Mouse (Mus musculus) liver, embryonic 14.5 days (tissue): ENCODE measurements around the gene Clic3. TPM values are rescaled to one million over a fixed set of nuclear protein-coding genes. Genes with fewer than 3 reads are reported as not detected.

Experiments
- ATAC-seq: fragments of 200-750 bp; cut with Nextera tagmentation; 2 replicates; pipeline ENCODE4 v1.8.0; 2017; ENCODE audit warnings: moderate number of reproducible peaks, mild to moderate bottlenecking, moderate library complexity; ENCODE audit not compliant: insufficient read depth
- DNase-seq, 3 experiments: peaks; one replicate each; pipeline ENCODE4 v3.0.0-alpha.2; 2012 to 2013; ENCODE audit warnings: low read depth in 3 of 3, low spot score in 3 of 3
- H3K27ac ChIP-seq: fragments of 300-500 bp; sonication (generic); 2 replicates; pipeline ENCODE4 v1.5.1; 2014; ENCODE audit warnings: moderate library complexity, mild to moderate bottlenecking, control low read depth, inconsistent platforms
- H3K27me3 ChIP-seq: fragments of 300-500 bp; sonication (generic); 2 replicates; pipeline ENCODE4 v1.6.1; 2014; ENCODE audit warnings: mild to moderate bottlenecking, low read length, moderate library complexity; ENCODE audit not compliant: control insufficient read depth, insufficient read depth
- H3K36me3 ChIP-seq: fragments of 300-500 bp; sonication (generic); replicated peaks from 2 replicates; pipeline ENCODE4 v1.6.1; 2014; ENCODE audit warnings: low read depth; ENCODE audit not compliant: control insufficient read depth, insufficient read depth
- H3K4me1 ChIP-seq, 2 experiments: fragments of 200-500 bp in 1 of 2; fragments of 300-500 bp in 1 of 2; sonication (generic) in 1 of 2; replicated peaks; 2 replicates each; pipeline ENCODE4 v1.6.1; 2012 to 2014; ENCODE audit warnings: antibody characterized with exemption in 1 of 2, inconsistent platforms in 1 of 2, low read length in 1 of 2; ENCODE audit not compliant: control insufficient read depth in 2 of 2, insufficient read depth in 2 of 2
- H3K4me2 ChIP-seq: fragments of 300-500 bp; sonication (generic); 2 replicates; pipeline ENCODE4 v1.6.1; 2014; ENCODE audit warnings: low read depth, mild to moderate bottlenecking, control low read depth, moderate library complexity
- H3K4me3 ChIP-seq, 2 experiments: fragments of 200-500 bp in 1 of 2; fragments of 300-500 bp in 1 of 2; sonication (generic) in 1 of 2; 2 replicates each; pipeline ENCODE4 v1.5.1; 2012 to 2014; ENCODE audit warnings: low read depth in 2 of 2, low read length in 2 of 2, mild to moderate bottlenecking in 2 of 2, control low read depth in 1 of 2, inconsistent platforms in 1 of 2, moderate library complexity in 1 of 2; ENCODE audit not compliant: insufficient read depth in 1 of 2
- H3K9ac ChIP-seq: fragments of 300-500 bp; sonication (generic); replicated peaks from 2 replicates; pipeline ENCODE4 v1.6.1; 2014; ENCODE audit warnings: mild to moderate bottlenecking, control low read depth, moderate library complexity
- H3K9me3 ChIP-seq: fragments of 300-500 bp; sonication (generic); 2 replicates; pipeline ENCODE4 v1.6.1; 2016; ENCODE audit warnings: low read length, mixed read lengths; ENCODE audit not compliant: control insufficient read depth
- CTCF ChIP-seq: IDR thresholded peaks from 2 replicates; pipeline ENCODE4 v1.5.1; 2016; ENCODE audit warnings: antibody characterized with exemption, low read depth, control low read depth
- EP300 ChIP-seq: IDR thresholded peaks from 2 replicates; pipeline ENCODE4 v1.6.1; 2016; ENCODE audit warnings: antibody characterized with exemption, low read depth
- WGBS: fragments of 180-500 bp; shearing (Covaris S2); extraction: QIAGEN DNeasy Blood & Tissue Kit; methylation state at CpG from one replicate; pipeline ENCODE4 v1.1.7; 2014; ENCODE audit not compliant: insufficient replicate concordance; 5-methylcytosine and 5-hydroxymethylcytosine counted together
- polyA plus RNA-seq, 2 experiments: library from polyadenylated mRNA; depleted of rRNA in 1 of 2; stranded (reverse) in 1 of 2; unstranded in 1 of 2; fragments of >200 nt; fragmentation: Nextera tagmentation in 1 of 2; extraction: Ambion mirVana in 1 of 2; gene quantifications; 2 replicates each; pipeline versions ENCODE4 v1.2.1 to v1.2.3; 2012 to 2014

Clic3 gene
- polyA plus RNA-seq, 2 experiments = 0.08 to 0.27 TPM

DNA sequence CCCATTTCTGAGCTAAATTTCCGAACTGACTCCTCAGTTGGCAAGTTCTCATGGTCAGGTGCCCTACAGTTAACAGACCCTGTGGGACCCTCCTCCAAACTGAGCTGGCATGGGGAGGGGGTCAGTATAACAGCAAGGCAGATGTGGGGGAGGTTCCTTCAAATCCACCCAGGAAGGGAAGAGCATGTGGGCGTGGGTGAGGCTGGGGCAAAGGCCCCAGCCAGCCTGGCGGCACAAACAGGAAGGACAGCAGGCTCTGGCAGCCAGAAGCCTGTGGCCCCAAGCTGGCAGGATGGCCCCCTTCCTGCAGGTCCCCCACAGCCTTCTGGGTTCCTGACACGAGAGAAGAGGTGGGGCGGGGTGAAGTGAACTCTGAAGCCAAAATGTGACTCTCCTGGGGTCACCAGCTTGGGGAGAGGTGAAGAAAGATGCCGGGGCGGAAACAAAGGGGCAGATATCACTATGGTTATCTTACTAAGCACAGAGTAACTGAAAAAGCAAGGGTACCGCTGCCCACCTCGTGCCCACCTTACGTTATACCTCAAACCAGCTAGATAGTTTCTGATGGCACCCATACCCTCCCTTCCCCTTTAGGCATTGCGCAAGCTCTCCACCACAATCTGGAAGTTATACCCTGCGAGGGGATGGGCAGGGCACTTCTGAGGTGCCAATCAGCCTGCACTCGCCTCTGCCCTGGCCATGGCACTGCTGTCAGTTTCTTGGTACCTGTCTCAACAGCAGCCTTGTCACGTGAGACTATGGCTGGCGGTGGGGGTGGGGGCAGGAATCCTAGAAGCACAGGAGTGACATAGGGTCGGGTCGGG lies 33.8 kb upstream of the Clic3 start, which contains the start of gene Fut7:
Fut7 (plus strand) TSS at position 681 of the 824 bp plus-strand sequence.
- no peak within 1 kb of the TSS for H3K9ac ChIP-seq
- H3K4me2 ChIP-seq = no peak within 1 kb of the TSS
- ATAC-seq = no peak
- DNase-seq = no peak
- 25% methylated on average over 17 of the region's 17 CpGs for WGBS
- H3K27me3 ChIP-seq = no peaks in the 10 kb centered on the region
- no peak within 1 kb of the TSS for H3K4me3 ChIP-seq
- H3K9me3 ChIP-seq = no peaks in the 10 kb centered on the region
- H3K27ac ChIP-seq = no peak within 1 kb of the TSS
- no peaks in the 10 kb centered on the region for H3K4me1 ChIP-seq
- no peaks in the 10 kb centered on the region for H3K36me3 ChIP-seq
- no peak for TF ChIP-seq EP300
- no peak for TF ChIP-seq CTCF

- Histone ChIP-seq H3K27ac (no peak overlapping the region), H3K4me2 (no peak overlapping the region), H3K9me3 (no peaks in the 10 kb centered on the region), H3K27me3 (no peaks in the 10 kb centered on the region), H3K4me3 (no peak overlapping the region), H3K36me3 (no peaks in the 10 kb centered on the region), H3K9ac (no peak overlapping the region), H3K4me1 (no peaks in the 10 kb centered on the region)
- 40% methylated on average over 1 of the region's 1 CpGs for WGBS
- TF ChIP-seq CTCF (no peak), EP300 (no peak)
- ATAC-seq (no peak), DNase-seq (no peak)
Measured at GRCm38 (mm10) chr2:25423626-25424025, 33.0 kb upstream of the Clic3 start.

- Histone ChIP-seq H3K4me3 (no peak overlapping the region), H3K4me1 (no peaks in the 10 kb centered on the region), H3K4me2 (no peak overlapping the region), H3K36me3 (no peaks in the 10 kb centered on the region), H3K9me3 (no peaks in the 10 kb centered on the region), H3K27ac (no peak overlapping the region), H3K9ac (no peak overlapping the region), H3K27me3 (peaks cover 7% of the 10 kb centered on the region)
- no peak for DNase-seq
- no peak for TF ChIP-seq CTCF
- TF ChIP-seq EP300 = no peak
- WGBS = 63% methylated on average over 27 of the region's 27 CpGs
- ATAC-seq = no peak
Measured at GRCm38 (mm10) chr2:25425481-25425880, 31.2 kb upstream of the Clic3 start.

- H3K36me3 ChIP-seq = no peaks in the 10 kb centered on the region
- H3K4me2 ChIP-seq = no peak overlapping the region
- no peak overlapping the region for H3K9ac ChIP-seq
- peaks cover 7% of the 10 kb centered on the region for H3K27me3 ChIP-seq
- DNase-seq (peak; percentile 50 to 59 (median 56)), ATAC-seq (no peak)
- TF ChIP-seq CTCF (peak; percentile 95), EP300 (no peak)
- no peak overlapping the region for H3K27ac ChIP-seq
- H3K4me1 ChIP-seq = no peaks in the 10 kb centered on the region
- H3K4me3 ChIP-seq = no peak overlapping the region
- H3K9me3 ChIP-seq = no peaks in the 10 kb centered on the region
- WGBS = 8% methylated on average over 5 of the region's 5 CpGs
Measured at GRCm38 (mm10) chr2:25426721-25427191, 29.9 kb upstream of the Clic3 start.

DNA sequence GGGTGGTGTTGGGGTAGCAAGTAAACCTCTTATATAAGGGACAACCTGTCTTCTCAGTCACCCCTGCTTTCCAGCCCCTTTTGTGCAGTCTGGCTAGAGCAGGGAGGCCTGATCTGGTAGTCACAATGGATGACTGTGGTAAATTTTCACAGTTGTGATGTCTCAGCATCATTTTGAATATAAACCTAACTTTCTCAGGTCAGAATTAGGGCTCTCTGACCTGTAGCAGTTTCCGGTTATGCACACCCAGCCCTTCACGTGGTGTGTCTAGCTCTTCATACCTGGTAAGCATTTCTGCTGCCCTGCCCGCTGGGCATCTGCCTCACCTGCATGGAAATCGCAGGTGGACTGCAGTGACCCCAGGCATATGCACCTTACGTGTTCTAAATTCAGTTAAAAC lies 29.4 kb upstream of the Clic3 start:
- ATAC-seq = no peak
- WGBS = 77% methylated on average over 5 of the region's 5 CpGs

More for the DNA sequence above, 29.4 kb upstream of the Clic3 start:
- no peak overlapping the region for H3K27ac ChIP-seq
- no peak overlapping the region for H3K9ac ChIP-seq
- no peaks in the 10 kb centered on the region for H3K4me1 ChIP-seq
- peaks cover 7% of the 10 kb centered on the region for H3K27me3 ChIP-seq
- TF ChIP-seq CTCF = no peak
- TF ChIP-seq EP300 = no peak
- no peaks in the 10 kb centered on the region for H3K36me3 ChIP-seq
- H3K4me3 ChIP-seq = no peak overlapping the region
- no peaks in the 10 kb centered on the region for H3K9me3 ChIP-seq
- DNase-seq = no peak
- no peak overlapping the region for H3K4me2 ChIP-seq
